Mouse (Mus musculus) heart, postnatal 14 days (tissue): ENCODE data around the gene Uba7. TPM values are rescaled to one million over a fixed set of nuclear protein-coding genes. Genes with fewer than 3 reads are reported as not detected.
"Not testable (repeated sequence)": the region's sequence is repeated elsewhere in the genome, so short reads cannot be mapped to it uniquely, and the experiment has no call there.

ENCODE experiments used
- DNase-seq, 2 experiments: peaks; one replicate each; pipeline ENCODE4 v3.0.0; 2021 to 2022
- intact Hi-C: fragments of 180-260 bp; cut with DNase I; formaldehyde crosslinking; loops from one replicate; pipeline ENCODE4 v1.15.1; 2025
- total RNA-seq, 2 experiments: library from RNA; stranded (reverse); gene quantifications; 2 replicates each; pipeline ENCODE4 v1.2.3; 2021

Uba7 gene
- total RNA-seq, 2 experiments from 2014 or later = 13.8 to 19.6 TPM

GRCm38 (mm10) chr9:107985131-107986119 is 10.1 kb downstream of the Uba7 start, which contains the start of gene Inka1:
Gene Inka1 (minus strand): TSS chr9:107985879.
- DNase-seq = peak; percentile 94 to 96
- intact Hi-C loops = loop anchor here (1.0 kb wide), 1 partner anchor 22 kb away; no protein-coding TSS in a partner anchor

GRCm38 (mm10) chr9:107986376-107986775 is 11.1 kb downstream of the Uba7 start:
- DNase-seq = peak; percentile 85 to 87
- intact Hi-C loops = loop anchor here (1.0 kb wide), 1 partner anchor 23 kb away; no protein-coding TSS in a partner anchor

GRCm38 (mm10) chr9:107987950-107988349 is 12.6 kb downstream of the Uba7 start:
- DNase-seq = no peak
- intact Hi-C loops = no loop called here

GRCm38 (mm10) chr9:107992197-107992596 is 16.9 kb downstream of the Uba7 start, which contains the start of gene Cdhr4:
Gene Cdhr4 (plus strand): TSS chr9:107992497.
- intact Hi-C loops = no loop called here

GRCm38 (mm10) chr9:107993013-107993412 is 17.7 kb downstream of the Uba7 start:
- no peak for DNase-seq
- intact Hi-C loops = no loop called here

More at GRCm38 (mm10) chr9:107992197-107992596, 16.9 kb downstream of the Uba7 start, which contains the start of gene Cdhr4:
- DNase-seq = no peak

GRCm38 (mm10) chr9:107994464-107994863 is 19.2 kb downstream of the Uba7 start:
- intact Hi-C loops = no loop called here
- no peak for DNase-seq

GRCm38 (mm10) chr9:107995513-107995912 is 20.2 kb downstream of the Uba7 start:
- DNase-seq = no peak
- intact Hi-C loops = no loop called here

GRCm38 (mm10) chr9:107996049-107996448 is 20.7 kb downstream of the Uba7 start, which contains the start of gene Gm20662:
Gene Gm20662 (plus strand): TSS chr9:107996349.
- intact Hi-C loops = no loop called here
- DNase-seq = no peak

GRCm38 (mm10) chr9:108001922-108002770 is 26.8 kb downstream of the Uba7 start, which contains the start of gene Ip6k1:
Gene Ip6k1 (plus strand): TSS chr9:108002501.
- intact Hi-C loops = loop anchor here (5.0 kb wide), 1 partner anchor 50 kb away; the partner anchor contains the start of gene Amigo3

GRCm38 (mm10) chr9:108002778-108003530 is 27.6 kb downstream of the Uba7 start:
- intact Hi-C loops = loop anchor here (5.0 kb wide), 1 partner anchor 49 kb away; the partner anchor contains the start of gene Amigo3
- peak in 1 of 2 experiments; percentile 61 for DNase-seq

More at GRCm38 (mm10) chr9:108001922-108002770, 26.8 kb downstream of the Uba7 start, which contains the start of gene Ip6k1:
- peak; percentile 100 for DNase-seq

GRCm38 (mm10) chr9:108003531-108003890 is 28.2 kb downstream of the Uba7 start:
- intact Hi-C loops = loop anchor here (5.0 kb wide), 1 partner anchor 49 kb away; the partner anchor contains the start of gene Amigo3

GRCm38 (mm10) chr9:108008041-108008440 is 32.7 kb downstream of the Uba7 start:
- DNase-seq = no peak
- intact Hi-C loops = no loop called here

More at GRCm38 (mm10) chr9:108003531-108003890, 28.2 kb downstream of the Uba7 start:
- peak in 1 of 2 experiments; percentile 20 for DNase-seq

GRCm38 (mm10) chr9:108010385-108010784 is 35.1 kb downstream of the Uba7 start:
- intact Hi-C loops = no loop called here
- DNase-seq = no peak

GRCm38 (mm10) chr9:108013577-108013976 is 38.3 kb downstream of the Uba7 start:
- DNase-seq, intact Hi-C loops: not testable (repeated sequence)

GRCm38 (mm10) chr9:108017127-108017526 is 41.8 kb downstream of the Uba7 start:
- intact Hi-C loops = no loop called here
- no peak for DNase-seq

- intact Hi-C loops = no loop called here
Observed at GRCm38 (mm10) chr9:108020741-108021140, 45.4 kb downstream of the Uba7 start.

GRCm38 (mm10) chr9:108023216-108023615 is 47.9 kb downstream of the Uba7 start:
- intact Hi-C loops = no loop called here

More at GRCm38 (mm10) chr9:108020741-108021140, 45.4 kb downstream of the Uba7 start:
- DNase-seq = peak in 1 of 2 experiments; percentile 10

GRCm38 (mm10) chr9:108026584-108026983 is 51.3 kb downstream of the Uba7 start:
- DNase-seq = no peak
- intact Hi-C loops = no loop called here

More at GRCm38 (mm10) chr9:108023216-108023615, 47.9 kb downstream of the Uba7 start:
- no peak for DNase-seq

- no peak for DNase-seq
- intact Hi-C loops = no loop called here
Observed at GRCm38 (mm10) chr9:108027867-108028266, 52.6 kb downstream of the Uba7 start.
